Mouse (Mus musculus) bone marrow, adult 2 months (tissue): ENCODE results near the gene Ccser1. TPM values are rescaled to one million over a fixed set of nuclear protein-coding genes. Genes with fewer than 3 reads are reported as not detected.
"Not testable (repeated sequence)": the region's sequence is repeated elsewhere in the genome, so short reads cannot be mapped to it uniquely, and the experiment has no call there.

Experiments
- H3K27ac ChIP-seq: fragments of 200-500 bp; 2 replicates; pipeline ENCODE4 v1.5.1; 2012; ENCODE audit warnings: low read depth, mild to moderate bottlenecking, control low read depth, inconsistent platforms, low read length; ENCODE audit not compliant: control insufficient read depth, poor library complexity, insufficient read depth
- H3K4me1 ChIP-seq: fragments of 200-500 bp; 2 replicates; pipeline ENCODE4 v1.6.1; 2011; ENCODE audit warnings: low read length; ENCODE audit not compliant: control insufficient read depth, insufficient read depth
- H3K4me3 ChIP-seq: fragments of 200-500 bp; replicated peaks from 2 replicates; pipeline ENCODE3; 2011; ENCODE audit warnings: mild to moderate bottlenecking, low read depth, low read length, control low read depth; ENCODE audit not compliant: control insufficient read depth
- CTCF ChIP-seq: fragments of 200-500 bp; IDR thresholded peaks from 2 replicates; pipeline ENCODE4 v1.5.1; 2011; ENCODE audit warnings: low read length, control low read depth; ENCODE audit not compliant: control insufficient read depth, insufficient read depth
- POLR2A ChIP-seq: fragments of 200-500 bp; IDR thresholded peaks from 2 replicates; pipeline ENCODE4 v1.6.1; 2011; ENCODE audit warnings: low read depth, mild to moderate bottlenecking, control low read depth, low read length, borderline replicate concordance; ENCODE audit not compliant: control insufficient read depth
- WGBS: fragments of 180-500 bp; shearing (Covaris S2); methylation state at CpG from one replicate; pipeline ENCODE4 v1.1.7; 2018; 5-methylcytosine and 5-hydroxymethylcytosine counted together
- polyA plus RNA-seq: library from polyadenylated mRNA; stranded (reverse); fragments of >200 nt; gene quantifications from 2 replicates; pipeline ENCODE4 v1.2.4, GENCODE M21; 2011; ENCODE audit warnings: low replicate concordance; ENCODE audit not compliant: missing spikeins, insufficient read depth, insufficient read length

The Ccser1 gene
- polyA plus RNA-seq, 1 experiment = 1.4 TPM

DNA sequence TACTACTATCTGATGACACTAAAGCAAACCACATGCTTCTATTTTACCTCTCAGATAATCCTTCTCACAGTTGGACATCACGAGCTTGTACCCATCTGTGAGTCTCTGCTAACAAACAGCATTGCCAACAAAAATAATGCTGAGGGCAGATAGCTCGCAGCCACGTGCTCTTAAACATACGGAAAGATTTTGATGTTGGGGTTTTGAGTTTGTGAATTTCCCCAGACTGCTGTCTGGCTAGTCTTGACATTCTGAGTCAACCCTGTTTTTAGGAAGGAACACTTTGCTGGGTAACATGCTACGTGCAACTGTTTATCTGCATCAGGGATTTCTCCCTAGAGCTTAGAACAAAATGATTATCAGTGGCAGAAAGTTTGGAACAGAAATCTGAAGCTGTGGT lies 52.9 kb downstream of the Ccser1 start:
- 80% methylated on average over 5 of the region's 5 CpGs for WGBS
- TF ChIP-seq POLR2A = no peak
- TF ChIP-seq CTCF = no peak

DNA sequence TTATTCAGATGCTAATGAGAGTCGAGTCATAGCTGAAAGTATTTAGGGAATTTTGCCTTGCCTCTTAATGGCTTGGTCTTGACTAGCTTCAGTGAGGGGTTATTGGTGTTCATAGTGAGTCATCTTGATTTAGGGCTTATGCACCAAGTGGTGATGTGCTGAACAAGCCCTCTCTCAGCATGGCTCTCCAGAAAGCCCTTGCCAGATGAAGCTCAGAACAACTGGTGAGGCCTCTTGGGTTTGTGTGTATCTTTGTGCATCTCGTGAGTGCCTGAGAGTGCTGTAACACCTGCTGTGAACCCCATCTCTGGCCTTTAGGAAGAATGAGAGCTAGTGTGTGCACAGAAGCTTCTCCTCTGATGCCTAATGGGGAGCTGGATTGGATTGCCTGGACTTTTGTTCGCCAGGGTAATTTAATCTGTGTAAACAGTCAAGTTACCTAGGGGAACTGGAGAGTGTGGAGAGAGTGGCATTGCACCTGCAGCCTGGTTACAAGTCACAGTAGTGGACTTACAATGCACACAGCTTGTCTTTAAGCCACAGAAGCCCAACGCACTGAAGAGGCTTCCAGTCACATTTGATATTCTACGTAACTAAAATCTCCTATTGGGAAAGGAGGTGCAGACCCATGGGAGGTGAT lies 53.5 kb downstream of the Ccser1 start:
- Histone ChIP-seq H3K4me3 (no peak overlapping the region), H3K27ac (no peak overlapping the region), H3K4me1 (no peaks in the 10 kb centered on the region)
- 79% methylated on average over 5 of the region's 5 CpGs for WGBS
- TF ChIP-seq CTCF = no peak
- no peak for TF ChIP-seq POLR2A

More for the DNA sequence above, 52.9 kb downstream of the Ccser1 start:
- no peak overlapping the region for H3K27ac ChIP-seq
- no peaks in the 10 kb centered on the region for H3K4me1 ChIP-seq
- H3K4me3 ChIP-seq = no peak overlapping the region

DNA sequence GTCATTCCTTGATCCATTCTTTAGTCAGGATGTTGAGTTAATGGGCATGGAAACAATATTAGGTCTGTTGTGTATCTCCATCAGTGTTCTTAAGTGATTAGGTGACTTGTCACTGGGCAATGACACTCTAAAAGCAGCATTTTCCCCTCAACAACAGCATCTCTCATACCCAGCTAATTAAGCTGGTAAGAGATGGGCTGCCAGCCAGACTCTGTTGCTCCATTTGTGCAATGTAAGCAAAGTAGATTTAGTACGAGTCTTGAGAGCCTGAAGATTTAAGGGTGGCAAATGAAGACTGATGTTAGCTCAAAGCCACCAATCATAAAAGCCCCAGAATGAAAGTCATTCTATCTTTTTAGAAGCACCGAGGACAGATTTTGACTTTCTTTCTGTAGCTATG lies 60.5 kb downstream of the Ccser1 start:
- 80% methylated on average over 2 of the region's 2 CpGs for WGBS
- no peak for TF ChIP-seq POLR2A
- no peak for TF ChIP-seq CTCF
- Histone ChIP-seq H3K4me1 (no peaks in the 10 kb centered on the region), H3K4me3 (no peak overlapping the region), H3K27ac (no peak overlapping the region)

DNA sequence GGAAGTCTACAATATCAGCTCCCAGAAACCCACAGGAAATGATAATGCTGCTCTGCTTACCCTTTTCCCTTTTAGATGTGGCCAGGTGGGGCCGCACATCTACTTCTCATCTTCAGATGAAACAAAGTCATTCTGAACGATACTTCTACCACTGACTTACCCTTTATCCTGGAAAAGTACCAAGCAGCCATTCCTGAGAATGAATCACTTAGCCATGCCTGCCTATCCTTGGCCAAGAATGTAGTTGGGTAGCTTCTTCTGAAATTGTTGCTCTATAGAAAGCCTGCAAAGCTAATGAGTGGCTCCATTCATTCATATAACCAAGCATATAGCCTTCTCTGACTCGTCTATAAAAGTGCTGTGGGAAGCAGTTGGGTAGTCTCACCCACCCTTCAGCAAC lies 62.4 kb downstream of the Ccser1 start:
- WGBS = 61% methylated on average over 3 of the region's 3 CpGs
- Histone ChIP-seq H3K4me3 (no peak overlapping the region), H3K27ac (no peak overlapping the region), H3K4me1 (no peaks in the 10 kb centered on the region)
- no peak for TF ChIP-seq POLR2A
- no peak for TF ChIP-seq CTCF

DNA sequence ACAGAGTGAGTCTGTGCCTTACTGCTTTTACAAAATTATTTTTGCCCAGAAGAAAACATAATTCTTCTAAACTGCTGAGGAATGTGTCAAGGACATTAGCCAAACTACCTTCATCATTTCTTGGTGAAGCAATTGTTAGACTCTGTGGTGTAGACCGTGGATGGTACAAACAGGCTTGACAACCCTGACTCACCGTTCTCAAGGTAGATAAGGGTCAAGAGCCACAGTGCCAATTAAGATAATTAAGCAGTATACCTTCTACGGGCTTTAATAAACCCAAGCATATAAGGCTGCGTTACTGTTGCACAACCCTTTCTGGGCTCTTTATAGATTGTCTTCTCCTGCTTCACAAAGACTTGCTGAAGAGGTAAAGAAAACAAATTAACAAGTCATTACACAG lies 66.4 kb downstream of the Ccser1 start:
- TF ChIP-seq POLR2A (no peak), CTCF (no peak)
- no peaks in the 10 kb centered on the region for H3K4me1 ChIP-seq
- WGBS = 72% methylated on average over 4 of the region's 4 CpGs
- H3K4me3 ChIP-seq = no peak overlapping the region
- no peak overlapping the region for H3K27ac ChIP-seq

DNA sequence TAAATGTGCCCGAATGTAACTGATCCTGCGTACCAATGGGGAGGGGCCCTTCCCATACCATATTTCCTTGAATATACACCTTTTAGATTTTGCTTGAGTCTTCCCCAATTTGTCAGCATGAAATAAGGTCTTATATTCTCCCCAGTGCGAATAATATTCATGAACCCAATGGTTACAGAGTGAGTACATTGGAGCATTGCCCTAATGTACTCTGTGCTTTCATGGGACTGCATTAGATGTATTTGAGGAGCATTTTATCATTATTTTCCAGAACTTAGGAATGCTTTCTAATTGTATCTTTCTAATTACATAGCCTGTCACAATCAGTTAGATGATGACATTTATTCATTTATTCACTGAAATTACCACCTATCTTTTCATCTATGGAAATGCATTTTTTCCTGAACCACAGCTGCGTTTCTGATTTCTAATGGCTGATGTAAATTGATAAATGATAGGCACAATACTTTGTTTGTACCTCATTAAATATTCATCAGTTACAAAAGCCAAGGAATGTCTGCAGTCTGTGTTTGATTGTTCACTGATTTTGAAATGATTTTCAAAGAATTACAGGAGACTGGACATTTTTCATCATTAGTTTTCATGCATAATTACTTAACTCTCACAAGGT lies 67.8 kb downstream of the Ccser1 start:
- no peaks in the 10 kb centered on the region for H3K4me1 ChIP-seq
- no peak overlapping the region for H3K4me3 ChIP-seq
- no peak for TF ChIP-seq POLR2A
- no peak overlapping the region for H3K27ac ChIP-seq
- WGBS = 79% methylated on average over 4 of the region's 4 CpGs

DNA sequence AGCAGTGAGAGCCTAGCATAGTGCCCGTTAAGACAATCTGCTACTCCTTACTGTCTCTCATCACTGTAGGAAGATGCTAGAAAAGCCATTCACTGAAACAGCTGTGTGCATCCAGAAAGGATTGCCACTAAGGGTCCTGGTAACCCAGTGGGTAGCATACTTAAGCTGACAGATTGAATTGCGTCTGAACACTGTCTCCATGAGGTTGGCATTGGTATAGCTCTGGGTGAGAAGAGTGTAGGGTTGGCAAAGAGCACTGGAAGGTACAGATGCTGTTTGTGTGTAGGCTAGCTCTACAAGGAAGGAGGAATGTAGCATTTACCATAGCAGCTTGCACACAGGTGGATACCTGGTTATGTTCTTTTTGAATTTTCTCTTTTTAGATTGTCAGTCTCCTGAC lies 68.6 kb downstream of the Ccser1 start:
- TF ChIP-seq POLR2A (no peak), CTCF (no peak)
- WGBS = 71% methylated on average over 2 of the region's 2 CpGs

DNA sequence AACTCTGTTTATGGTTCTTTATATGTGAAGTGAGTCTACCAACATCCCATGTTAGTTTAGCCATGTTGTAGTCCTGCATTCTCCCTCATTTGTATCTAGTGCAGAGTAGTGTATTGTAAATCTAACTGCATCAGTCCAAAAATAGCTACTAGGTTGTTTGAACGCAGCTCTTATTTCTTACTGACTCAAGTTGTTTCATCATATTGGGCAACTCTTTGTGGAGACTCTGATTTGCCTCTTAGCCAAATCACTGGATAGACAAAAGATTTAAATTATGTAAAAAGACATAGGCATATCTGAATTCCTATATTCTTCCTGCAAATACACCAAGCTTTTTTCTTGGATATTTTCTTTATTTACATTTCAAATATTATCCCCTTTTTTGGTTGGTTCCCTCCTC lies 71.1 kb downstream of the Ccser1 start:
- Histone ChIP-seq H3K4me1 (no peaks in the 10 kb centered on the region), H3K27ac (no peak overlapping the region), H3K4me3 (no peak overlapping the region)
- WGBS = 54% methylated on average over 1 of the region's 1 CpGs
- TF ChIP-seq POLR2A (no peak), CTCF (no peak)

More for the DNA sequence above, 68.6 kb downstream of the Ccser1 start:
- Histone ChIP-seq H3K27ac (no peak overlapping the region), H3K4me3 (no peak overlapping the region), H3K4me1 (no peaks in the 10 kb centered on the region)

DNA sequence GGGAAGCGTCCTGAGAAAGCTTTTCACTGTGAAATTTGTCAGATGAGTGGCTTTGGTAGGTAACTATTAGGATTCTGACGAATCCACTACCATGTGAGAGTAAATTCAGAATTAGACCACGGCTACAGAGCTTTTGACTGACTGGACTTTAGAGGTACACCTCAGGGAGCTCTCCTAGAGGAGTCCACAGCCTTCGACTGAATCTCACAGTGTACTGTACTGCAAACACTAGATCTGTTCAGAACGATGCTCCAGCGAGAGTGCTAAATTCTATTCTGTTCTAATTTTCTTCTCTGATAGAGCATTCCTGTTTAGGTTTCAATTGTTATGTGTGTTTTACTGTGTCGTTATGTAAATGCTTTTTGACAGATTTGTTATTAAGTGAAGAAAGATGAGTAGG lies 72.8 kb downstream of the Ccser1 start:
- H3K4me3 ChIP-seq = no peak overlapping the region
- WGBS = 86% methylated on average over 7 of the region's 7 CpGs
- TF ChIP-seq CTCF (no peak), POLR2A (no peak)
- H3K27ac ChIP-seq = no peak overlapping the region
- no peaks in the 10 kb centered on the region for H3K4me1 ChIP-seq

DNA sequence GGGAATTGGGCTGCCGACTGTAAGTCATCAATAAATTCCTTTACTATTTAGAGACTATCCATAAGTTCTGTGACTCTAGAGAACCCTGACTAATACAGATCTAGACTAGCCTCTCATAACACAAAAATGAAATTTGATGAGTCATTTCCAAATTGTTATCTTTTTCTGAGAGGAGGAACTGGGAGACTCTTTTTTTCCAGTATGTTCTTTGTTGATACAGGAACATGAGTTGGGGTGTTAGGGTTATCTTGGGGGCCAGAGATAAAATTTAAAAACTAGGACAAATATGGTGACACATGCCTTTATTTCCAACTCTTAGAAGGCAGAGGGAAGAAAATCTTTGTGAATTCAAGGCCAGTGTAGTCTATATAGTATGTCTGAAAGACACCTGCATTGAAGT lies 75.8 kb downstream of the Ccser1 start:
- not testable (repeated sequence) for H3K4me3 ChIP-seq, H3K27ac ChIP-seq, H3K4me1 ChIP-seq
- WGBS = 100% methylated on average over 1 of the region's 1 CpGs
